Mouse (Mus musculus): ENCODE results near the gene Cacna1a.
A peak's percentile ranks its signal among the peaks of the same experiment; 100 is the strongest.

Gene Cacna1a

DNA sequence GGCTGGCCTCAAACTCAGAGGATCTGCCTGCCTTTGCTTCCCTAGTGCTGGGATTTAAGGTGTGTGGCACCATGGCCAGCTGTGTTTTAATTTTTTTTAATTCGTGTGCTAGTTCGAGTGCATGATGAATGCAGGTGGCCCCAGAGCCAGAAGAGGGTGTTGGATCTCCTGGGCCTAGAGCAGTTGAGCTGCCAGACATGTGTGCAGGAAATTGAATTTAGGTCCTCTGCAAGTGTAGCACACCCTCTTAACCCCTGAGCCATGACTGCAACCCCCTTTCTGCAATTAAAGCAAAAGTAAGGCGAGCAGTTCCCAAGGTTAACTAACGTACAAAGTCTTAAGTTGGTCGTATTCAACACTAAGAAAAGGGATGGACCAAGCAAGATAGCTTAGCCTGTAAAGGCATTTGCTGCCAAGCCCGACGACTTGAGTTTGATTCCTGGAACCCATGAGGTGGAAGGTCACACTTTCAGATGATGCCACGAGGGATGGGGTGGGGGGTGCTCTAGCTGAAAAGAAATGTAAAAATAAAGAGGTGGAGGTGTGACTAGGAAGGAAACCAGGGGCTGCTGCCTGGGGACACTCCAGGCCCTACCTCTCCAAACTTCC is 249.8 kb downstream of the Cacna1a start:
- peak; percentile 45 for DNase-seq (ENCODE audit: low read depth)

DNA sequence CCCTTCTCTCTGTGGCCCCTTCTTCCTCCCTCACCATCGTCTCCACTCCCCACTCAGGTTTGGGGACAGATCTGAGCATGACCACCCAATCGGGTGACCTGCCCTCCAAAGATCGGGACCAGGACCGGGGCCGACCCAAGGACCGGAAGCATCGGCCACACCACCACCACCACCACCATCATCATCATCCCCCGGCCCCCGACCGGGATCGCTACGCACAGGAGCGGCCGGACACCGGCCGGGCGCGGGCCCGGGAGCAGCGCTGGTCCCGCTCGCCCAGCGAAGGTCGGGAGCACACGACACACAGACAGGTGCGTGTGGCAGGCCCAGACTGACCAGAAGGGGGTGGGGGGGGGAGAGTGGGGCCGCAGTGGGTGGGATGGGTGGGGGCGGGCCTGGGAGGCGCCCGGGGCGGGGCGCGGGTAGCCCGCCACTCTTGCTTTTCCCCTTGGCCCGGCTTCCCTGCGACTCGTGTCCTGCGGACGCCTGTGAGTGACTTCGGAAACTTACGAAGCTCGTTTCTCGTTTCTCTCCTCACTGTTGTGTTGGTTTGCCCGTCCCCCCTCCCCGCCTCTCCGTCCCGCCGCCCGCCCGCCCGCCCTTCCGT is 250.4 kb downstream of the Cacna1a start:
- no peak for DNase-seq (ENCODE audit: low read depth)

DNA sequence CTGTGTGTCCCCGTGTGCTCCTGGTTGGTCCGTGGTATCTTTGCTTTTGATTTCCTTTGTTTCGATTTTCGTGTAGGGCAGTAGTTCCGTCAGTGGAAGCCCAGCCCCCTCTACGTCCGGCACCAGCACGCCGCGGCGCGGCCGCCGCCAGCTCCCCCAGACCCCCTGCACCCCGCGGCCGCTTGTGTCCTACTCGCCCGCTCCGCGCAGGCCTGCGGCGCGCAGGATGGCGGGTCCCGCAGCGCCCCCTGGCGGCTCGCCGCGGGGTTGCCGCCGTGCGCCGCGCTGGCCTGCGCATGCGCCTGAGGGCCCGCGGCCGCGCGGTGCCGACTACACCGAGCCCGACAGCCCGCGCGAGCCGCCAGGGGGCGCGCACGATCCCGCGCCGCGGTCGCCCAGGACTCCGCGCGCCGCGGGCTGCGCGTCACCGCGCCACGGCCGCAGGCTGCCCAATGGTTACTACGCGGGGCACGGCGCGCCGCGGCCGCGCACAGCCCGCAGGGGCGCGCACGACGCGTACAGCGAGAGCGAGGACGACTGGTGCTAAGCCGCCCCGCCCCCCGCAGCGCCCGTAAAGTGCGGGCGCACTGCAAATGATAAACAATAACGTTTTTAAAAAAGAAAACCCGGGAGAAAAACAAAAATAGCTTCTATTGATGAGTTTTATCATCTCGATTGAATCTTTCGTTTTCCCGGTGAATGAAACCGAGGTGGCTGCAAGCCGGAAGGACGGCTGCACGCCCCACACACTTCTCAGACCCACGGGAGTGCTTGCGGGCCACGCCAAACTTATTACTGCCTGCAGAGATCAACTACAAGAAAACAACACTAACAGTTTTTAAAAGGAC is 251.1 kb downstream of the Cacna1a start:
- peak; percentile 89 for DNase-seq (ENCODE audit: low read depth)

DNA sequence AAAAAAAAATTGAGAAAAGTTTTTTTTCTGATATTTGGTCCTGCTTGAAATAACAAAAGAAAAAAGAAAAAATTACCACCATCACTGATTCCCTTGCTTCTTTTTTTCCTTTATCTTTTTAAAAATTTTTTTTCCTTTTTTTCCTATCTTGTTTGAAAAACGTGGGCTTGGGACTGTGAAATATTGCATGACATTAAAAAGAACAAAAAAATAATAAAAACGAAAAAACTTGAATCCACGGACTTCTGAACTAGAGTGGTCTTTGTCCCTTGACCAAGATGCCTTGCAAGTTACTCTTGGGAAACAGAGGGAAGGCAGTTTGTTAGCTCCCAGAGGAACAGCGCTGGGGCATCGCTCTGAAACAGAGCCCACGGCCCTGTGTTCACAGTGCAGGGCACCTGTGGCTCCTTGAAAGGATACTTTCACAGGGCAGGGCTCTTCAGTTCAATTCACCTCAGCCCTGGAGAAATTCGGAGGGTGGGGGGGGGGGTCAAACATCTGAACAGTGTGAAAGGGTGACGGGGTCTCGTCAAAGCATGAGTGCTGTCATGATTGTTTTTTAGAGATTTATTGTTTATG is 251.9 kb downstream of the Cacna1a start:
- DNase-seq (ENCODE audit: low read depth) = no peak

DNA sequence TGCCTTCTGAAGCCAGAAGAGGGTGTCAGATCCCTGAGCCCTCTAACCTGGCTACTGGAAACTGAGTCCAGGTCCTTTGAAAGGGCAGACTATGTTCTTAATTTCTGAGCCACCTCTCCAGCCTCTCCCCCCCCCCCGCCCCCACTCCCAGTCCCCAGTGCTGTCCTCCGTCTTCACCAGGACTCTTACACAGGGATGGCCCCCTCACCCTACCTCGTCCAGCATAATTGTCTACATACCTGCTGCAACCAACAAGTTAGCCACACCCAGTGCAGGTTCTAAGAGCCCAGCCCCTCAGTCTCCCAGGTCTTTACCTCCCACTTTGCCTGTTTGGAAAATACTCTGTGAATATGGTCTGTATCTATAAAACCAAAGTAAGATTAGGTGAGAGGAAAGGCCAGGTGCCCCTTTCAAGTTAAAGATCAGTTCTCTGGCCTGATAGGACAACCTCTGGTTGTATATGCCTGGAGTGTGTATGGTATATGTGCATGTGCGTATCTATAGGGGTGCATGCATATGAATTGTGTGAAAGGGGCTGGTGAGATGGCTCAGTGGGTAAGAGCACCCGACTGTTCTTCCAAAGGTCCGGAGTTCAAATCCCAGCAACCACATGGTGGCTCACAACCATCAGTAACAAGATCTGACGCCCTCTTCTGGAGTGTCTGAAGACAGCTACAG is 252.5 kb downstream of the Cacna1a start:
- DNase-seq (ENCODE audit: low read depth) = peak; percentile 37

DNA sequence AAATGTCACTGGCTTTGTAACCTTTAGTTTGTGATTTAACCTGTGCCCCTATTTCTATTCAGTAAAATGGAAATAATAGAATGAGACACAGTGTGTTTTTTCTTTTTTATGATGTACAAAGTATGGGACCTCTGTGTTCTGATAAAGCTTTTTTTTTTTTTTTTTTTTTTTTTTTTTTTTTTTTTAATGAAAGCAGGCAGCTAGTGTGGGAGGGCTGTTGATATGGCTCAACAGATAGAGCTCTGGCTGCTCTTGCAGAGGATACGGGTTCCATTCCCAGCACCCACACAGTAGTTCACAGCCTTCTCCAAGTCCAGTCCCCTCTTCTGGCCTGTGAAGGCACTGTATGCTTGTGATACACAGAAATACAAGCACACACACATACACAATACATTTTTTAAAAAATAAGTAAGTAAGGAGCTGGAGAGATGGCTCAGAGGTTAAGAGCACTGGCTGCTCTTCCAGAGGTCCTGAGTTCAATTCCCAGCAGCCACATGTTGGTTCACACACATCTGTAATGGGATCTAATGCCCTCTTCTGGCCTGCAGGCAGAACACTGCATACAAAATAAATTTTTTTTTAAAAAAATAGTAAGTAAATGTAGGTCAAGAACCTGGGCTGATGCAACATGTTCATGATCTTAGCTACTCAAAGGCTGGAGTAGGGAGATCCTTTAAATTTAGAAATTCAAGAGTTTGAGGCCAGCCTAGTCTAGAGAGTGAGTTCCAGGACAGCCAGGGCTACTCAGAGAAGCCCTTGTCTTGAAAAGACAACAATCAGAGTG is 253.5 kb downstream of the Cacna1a start:
- DNase-seq (ENCODE audit: low read depth) = peak; percentile 52

DNA sequence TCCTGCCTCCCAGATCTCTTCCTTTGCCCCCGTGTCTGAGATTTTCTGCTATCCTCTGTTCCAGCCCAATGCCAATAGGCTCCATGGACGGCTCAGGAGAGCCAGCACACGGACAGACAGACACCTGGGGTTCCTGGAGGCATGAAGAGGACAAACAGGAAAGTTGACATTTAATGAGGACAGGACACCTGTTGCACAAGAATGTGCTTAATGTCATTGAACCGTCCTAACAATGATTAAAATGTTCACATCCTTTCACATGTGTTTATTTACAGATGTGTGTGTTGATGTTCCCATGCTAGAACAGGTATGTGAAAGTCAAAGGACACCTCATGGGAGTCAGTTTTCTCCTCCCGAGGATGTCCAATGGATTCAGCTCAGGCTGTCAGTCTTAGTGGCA is 254.8 kb downstream of the Cacna1a start:
- no peak for DNase-seq (ENCODE audit: low read depth)

DNA sequence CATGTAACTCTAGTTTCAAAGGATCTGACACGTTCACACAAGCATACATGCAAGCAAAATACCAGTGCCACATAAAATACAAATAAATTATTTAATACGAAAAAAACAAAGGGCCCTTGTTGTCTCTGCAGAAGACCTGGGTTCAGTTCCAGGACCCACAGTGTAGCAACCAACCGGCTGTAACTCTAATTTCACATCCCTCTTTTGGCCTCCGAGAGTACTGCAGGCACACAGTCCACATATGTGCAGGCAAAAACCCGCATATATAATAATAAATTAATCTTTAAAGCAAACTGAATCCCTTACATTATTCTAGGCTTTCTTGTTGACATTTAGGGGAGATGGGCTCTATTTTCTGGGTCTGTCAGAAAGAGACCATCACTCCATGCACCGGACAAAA is 258.6 kb downstream of the Cacna1a start:
- DNase-seq (ENCODE audit: low read depth) = no peak

DNA sequence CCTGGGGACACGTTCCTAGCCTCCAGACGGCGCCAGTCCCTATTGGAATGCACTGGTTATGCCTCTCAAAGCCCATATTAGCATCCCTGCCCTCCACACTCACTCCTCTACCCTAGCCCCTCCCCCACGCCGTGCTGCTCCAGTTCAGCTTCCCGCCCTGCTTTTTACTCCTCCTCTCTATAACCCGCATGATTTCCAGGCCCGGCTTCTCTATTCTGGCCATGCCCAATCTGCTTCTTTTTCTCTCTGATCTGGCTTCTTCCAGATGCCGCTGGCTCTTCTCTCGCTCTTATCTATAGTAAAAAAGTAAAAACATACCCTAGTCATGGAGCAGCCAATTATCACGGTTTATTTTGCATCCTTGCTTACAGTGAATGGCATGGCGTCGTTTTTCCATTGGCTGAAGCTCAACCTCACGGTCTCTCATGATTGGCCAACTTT is 259.2 kb downstream of the Cacna1a start:
- no peak for DNase-seq (ENCODE audit: low read depth)

DNA sequence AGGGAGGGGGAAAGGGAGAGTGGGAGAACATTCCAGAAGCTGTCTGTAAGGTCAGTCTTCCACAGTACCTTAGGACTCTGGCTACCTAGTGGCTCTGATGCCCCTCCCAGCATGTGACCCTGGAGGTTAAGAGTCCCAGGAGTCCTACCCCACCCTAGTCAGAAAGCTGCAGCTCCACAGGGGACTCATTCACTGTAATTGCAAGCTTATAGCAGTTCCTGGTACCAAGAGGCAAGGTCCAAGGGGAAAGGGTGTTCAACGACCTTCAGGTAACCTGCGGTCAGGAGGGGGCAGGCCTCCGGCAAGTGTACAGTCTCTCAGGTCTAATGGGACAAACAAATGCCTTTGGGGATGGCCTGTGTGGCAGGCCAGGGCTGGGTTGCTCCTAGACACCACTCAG is 262.0 kb downstream of the Cacna1a start:
- no peak for DNase-seq (ENCODE audit: low read depth)

DNA sequence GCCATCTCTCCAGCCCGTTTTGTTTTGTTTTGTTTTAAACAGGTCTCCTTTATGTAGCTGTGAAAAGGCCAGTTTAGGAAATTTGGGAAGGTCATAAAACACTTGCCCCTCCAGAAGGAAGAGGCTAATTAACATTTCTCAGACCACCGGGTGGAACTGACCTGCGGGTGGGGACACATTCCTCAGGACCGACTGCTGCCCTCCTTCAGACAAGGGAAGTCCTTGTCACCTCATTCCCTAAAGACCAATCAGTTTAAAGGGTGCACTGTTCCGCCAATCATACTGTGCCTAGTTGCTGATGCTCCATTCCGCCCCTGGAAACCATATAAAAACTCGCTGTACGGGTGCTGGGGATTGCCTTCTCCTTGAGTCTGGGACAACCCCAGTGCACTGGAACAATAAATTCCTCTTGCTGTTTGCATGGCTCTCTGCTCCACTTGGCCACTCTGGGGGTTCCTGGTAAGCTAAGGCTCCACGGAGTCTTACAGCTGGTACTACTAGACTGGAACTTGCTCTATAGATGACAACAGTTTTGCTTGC is 264.9 kb downstream of the Cacna1a start:
- peak; percentile 88 for DNase-seq (ENCODE audit: low read depth)

DNA sequence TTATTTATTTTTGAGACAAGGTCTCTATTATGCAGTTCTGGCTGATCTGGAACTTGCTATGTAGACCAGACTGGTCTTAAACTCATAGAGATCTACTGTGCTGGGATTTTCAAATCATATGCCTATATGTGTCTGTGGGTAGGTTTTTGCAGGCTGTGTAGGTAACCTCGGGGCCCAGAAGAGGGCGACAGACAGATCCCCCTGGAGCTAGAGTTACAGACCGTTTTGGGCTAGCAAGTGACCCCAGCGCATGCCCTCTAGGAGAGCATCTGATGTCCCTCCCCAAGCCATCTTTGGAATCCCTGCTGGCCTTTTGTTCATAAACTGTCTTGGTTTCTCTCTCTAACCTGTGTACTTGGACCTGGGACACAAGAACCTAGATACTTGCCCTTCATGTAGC is 266.4 kb downstream of the Cacna1a start:
- DNase-seq (ENCODE audit: low read depth) = peak; percentile 75

DNA sequence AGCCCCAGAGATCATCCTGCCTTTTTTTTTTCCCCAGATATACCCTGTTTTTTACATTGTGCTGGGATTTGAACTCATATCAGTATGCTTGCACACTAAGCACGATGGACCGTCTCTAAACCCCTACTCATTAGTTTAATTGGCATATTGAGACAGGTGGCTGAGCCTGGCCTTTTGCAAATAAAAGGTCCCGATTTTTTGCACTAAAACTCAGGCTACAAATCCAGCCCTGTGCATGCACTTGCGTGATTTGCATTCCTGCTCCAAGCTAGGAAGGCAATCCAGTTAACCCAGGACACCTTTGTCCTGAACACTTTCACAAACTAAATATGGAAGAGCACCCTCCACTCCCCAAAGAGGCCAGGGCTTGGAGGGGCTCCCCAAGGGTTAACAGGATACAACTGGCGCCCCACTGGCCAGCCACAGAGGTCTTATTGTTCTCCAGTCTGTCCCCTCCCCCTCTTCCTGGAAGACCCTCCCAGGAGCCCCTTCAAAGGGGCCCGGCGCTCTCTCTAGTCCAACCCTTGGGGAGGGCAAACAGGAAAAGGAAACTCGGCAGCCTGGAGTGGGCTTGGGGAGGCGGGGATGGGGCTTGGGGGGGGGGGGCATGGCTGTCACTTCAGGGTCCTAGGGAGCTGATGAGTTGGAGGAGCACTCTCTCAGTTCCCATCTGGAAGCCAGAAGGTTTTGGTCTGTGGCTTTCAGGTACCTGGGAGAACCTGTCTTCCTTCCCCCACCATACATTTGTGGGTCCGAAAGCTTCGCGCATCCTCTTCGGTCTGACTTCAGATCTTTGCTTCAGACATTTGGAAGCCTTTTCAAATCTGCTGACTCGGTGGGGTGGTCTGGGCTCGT is 267.3 kb downstream of the Cacna1a start:
- DNase-seq (ENCODE audit: low read depth) = no peak

DNA sequence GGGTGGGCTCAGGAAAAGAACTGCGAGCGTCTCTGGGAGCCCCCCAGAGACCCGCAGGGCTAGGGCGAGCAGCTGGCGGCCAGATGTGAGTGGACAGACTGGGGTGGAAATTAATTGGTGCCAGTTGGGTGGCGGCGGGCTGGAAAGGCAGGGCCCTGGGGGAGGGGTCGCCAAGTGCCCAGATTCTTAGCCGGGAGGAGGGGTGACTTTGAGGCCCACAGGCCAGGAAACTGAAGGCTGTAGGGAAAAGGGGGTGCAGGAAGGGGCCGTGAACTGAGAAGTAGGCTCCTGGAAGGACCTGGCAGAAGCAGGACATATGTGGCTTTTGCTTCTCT is 267.9 kb downstream of the Cacna1a start:
- DNase-seq (ENCODE audit: low read depth) = no peak

DNA sequence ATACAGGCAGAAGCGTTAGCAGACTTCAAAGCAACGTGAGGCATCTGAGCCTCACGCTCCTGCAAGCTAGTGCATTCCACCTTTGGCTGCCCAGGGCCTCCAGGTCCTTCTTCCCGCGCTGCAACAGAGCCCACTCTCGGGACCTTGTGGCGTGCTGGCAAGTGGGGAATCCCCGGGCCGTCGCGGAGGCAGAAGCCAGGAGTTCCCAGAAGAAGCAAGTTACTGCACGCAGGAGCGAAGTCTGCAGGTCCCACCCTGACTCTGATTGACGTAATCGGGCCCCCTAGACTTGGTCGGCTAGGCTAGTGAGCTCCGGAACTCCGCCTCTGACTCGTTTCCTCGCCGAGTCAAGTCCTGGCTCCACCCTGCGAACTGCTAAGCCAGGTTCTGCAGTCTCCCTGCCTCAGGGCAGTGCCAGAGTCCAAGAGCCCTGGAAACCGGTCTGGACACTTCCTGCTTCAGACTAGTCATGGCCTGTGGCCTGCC is 268.4 kb downstream of the Cacna1a start:
- DNase-seq (ENCODE audit: low read depth) = peak; percentile 94

DNA sequence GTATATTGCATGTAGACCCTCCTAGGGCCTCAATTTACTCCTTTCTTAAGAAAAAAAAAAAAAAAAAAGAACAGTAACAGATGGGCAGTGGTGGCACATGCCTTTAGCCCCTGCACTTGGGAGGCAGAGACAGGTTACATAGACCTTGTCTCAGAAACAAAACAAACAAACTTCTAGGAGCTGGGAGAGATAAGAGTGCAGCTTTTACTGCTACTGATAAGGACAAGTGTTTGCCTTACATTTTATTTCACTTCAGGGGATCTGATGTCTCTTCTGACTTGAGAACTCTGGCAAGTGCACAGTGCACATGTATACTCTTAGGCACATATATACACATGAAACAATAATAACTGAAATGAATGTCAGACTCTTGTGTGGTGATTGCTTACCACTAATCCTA is 269.0 kb downstream of the Cacna1a start:
- no peak for DNase-seq (ENCODE audit: low read depth)

DNA sequence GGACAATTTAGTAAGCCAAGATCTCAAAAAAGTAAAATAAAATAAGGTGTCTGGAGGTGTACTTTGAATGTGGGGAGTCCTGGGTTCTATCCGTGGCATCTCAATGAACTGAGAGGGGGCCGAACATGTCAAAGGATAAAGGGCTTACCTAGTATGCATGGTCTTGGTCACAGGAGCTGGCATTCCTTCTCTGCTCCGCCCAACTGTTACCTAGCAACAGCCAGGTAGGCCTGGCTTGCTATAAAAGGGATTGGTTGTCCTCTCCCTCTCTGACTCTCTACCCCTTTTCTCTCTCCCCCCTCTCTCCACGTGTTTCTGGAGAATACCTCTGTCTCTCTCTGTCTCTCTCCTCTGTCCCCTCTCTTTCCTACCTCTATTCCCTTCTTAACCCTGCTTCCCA is 269.4 kb downstream of the Cacna1a start:
- no peak for DNase-seq (ENCODE audit: low read depth)

DNA sequence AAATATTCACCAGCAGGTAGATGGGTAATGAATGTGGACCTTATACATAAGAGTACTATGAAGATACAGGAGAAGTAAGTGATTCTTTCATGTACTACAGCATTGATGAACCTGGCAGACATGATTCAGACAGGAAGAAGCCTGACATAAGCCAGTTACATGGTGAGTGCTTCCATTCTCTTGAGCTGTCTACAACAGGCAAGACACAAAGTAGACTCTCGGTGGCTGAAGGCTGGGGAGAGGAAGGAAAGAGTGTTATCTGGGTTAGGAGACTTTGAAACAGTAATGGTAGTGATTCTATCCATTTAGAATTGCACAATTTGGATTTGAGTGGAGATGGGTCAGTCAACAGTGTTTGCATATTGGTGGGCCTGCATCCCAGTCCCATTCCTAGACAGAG is 270.7 kb downstream of the Cacna1a start:
- DNase-seq (ENCODE audit: low read depth) = peak; percentile 60

DNA sequence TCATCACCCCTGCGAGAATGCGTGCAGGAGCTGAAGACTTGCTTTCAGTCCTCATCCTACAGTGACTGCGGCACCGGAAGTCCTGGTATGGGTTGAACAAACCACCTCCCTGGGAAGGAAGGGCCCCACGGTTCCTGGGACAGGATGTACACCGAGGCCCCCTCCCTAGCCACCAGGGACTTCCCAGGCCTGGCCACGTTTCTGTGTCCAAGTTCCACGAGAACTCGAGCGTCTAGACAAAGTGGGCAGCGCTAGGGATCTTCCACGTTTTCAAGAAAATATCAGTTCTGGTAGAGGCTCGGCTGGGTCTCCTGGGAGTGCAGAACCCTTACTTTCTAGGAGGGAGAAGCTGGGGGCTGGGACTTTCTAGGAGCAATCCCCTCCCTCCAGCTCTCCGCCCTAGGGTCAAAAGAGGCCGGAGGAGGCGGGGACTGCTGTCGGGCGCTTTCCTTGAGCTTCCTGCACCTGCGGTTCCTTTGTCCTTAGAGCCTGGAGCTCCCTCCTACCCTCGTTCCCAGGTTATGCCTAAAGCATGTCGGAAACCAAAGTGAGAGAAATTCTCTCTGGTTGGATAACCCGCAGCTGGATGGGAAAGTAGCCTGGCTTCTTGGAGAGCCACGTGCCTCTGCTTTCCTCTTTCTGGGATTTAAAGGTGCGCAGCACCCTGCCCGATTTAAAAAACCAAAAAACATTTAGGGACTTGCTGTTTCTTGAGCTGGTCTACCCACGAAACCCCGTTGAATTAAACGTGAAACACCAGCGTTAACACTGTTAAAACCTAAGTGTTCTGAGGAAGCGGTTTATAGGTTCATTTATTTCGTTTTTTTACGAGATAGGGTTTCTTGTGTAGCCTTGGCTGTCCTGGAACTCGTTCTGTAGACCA is 271.9 kb downstream of the Cacna1a start:
- peak; percentile 91 for DNase-seq (ENCODE audit: low read depth)

Data from 416B (cell line).